Mouse (Mus musculus) E14TG2a.4 (cell line): ENCODE data around the gene Ppp1r37.
A peak's percentile ranks its signal among the peaks of the same experiment; 100 is the strongest.

ENCODE experiments used
- CTCF ChIP-seq: conservative IDR thresholded peaks from 2 replicates; pipeline ENCODE4 v1.5.1; 2014; ENCODE audit warnings: low read length
- NANOG ChIP-seq: IDR thresholded peaks from 2 replicates; pipeline ENCODE4 v1.6.1; 2014; ENCODE audit warnings: borderline replicate concordance, low read length, mixed read lengths
- POU5F1 ChIP-seq: IDR thresholded peaks from 2 replicates; pipeline ENCODE4 v1.6.1; 2014; ENCODE audit warnings: low read length, borderline replicate concordance

- TF ChIP-seq CTCF (peak; percentile 43), POU5F1 (no peak), NANOG (no peak)
Observed at GRCm38 (mm10) chr7:19564455-19564854, 1.6 kb upstream of the Ppp1r37 start.
